Mouse (Mus musculus): ENCODE measurements around the gene Oaz2. TPM values are rescaled to one million over a fixed set of nuclear protein-coding genes. Genes with fewer than 3 reads are reported as not detected.

Oaz2 gene
- total and polyA plus RNA-seq, 3 experiments: 16.2 to 85.7 (median 39.3) TPM

GRCm38 (mm10) chr9:65629025-65629766 is 38.6 kb upstream of the Oaz2 start, which contains the start of gene Rbpms2:
Rbpms2 (plus strand) TSS chr9:65629648.
- Histone ChIP-seq H3K9me3 (replicated peaks) (peaks cover 7% of the 10 kb centered on the region), H3K27me3 (ENCODE audit: insufficient read depth, low read length) (peaks cover 69% of the 10 kb centered on the region), H3K36me3 (replicated peaks) (no peaks in the 10 kb centered on the region), H3K4me1 (ENCODE audit: insufficient read depth, low read depth, low read length) (peaks cover 20% of the 10 kb centered on the region), H3K4me3 (ENCODE audit: low read depth, low read length) (peak within 1 kb of the TSS; percentile 67; the same call in 1 of the 2 replicates)
- DNase-seq (ENCODE audit: low spot score) (no peak), ATAC-seq (ENCODE audit: extremely low read depth, insufficient number of reproducible peaks, low FRiP score, poor library complexity, severe bottlenecking) (no peak)
- no peak for TF ChIP-seq GATA2 (IDR thresholded peaks at IDR 0.05; ENCODE audit: borderline replicate concordance, low read depth, low read length)
- TF ChIP-seq POLR2AphosphoS5 (IDR thresholded peaks at IDR 0.05; ENCODE audit: insufficient replicate concordance, low read depth, low read length): no peak
- TF ChIP-seq GATA1 (IDR thresholded peaks at IDR 0.05; ENCODE audit: borderline replicate concordance, low read length): no peak
- TF ChIP-seq TAL1 (conservative IDR thresholded peaks at IDR 0.05; ENCODE audit: low read depth, low read length): no peak
- TF ChIP-seq CTCF (IDR thresholded peaks at IDR 0.05; ENCODE audit: low read depth, low read length): no peak

GRCm38 (mm10) chr9:65629767-65630630 is 37.8 kb upstream of the Oaz2 start:
- H3K4me1 ChIP-seq (ENCODE audit: insufficient read depth, low read depth, low read length): peaks cover 20% of the 10 kb centered on the region
- TF ChIP-seq GATA2 (IDR thresholded peaks at IDR 0.05; ENCODE audit: borderline replicate concordance, low read depth, low read length): no peak
- peak overlapping the region; percentile 67; the same call in 1 of the 2 replicates for H3K4me3 ChIP-seq (ENCODE audit: low read depth, low read length)
- ATAC-seq (ENCODE audit: extremely low read depth, insufficient number of reproducible peaks, low FRiP score, poor library complexity, severe bottlenecking) (no peak), DNase-seq (ENCODE audit: low spot score) (peak; percentile 27)
- H3K36me3 ChIP-seq (replicated peaks): no peaks in the 10 kb centered on the region
- H3K27me3 ChIP-seq (ENCODE audit: insufficient read depth, low read length): peaks cover 67% of the 10 kb centered on the region
- H3K9me3 ChIP-seq (replicated peaks): peaks cover 7% of the 10 kb centered on the region

- Histone ChIP-seq H3K4me3 (ENCODE audit: low read depth, low read length) (peak overlapping the region; percentile 67), H3K27me3 (ENCODE audit: insufficient read depth, low read length) (peaks cover 70% of the 10 kb centered on the region), H3K9me3 (replicated peaks) (peaks cover 7% of the 10 kb centered on the region), H3K36me3 (replicated peaks) (no peaks in the 10 kb centered on the region), H3K4me1 (ENCODE audit: insufficient read depth, low read depth, low read length) (peaks cover 20% of the 10 kb centered on the region)
- no peak for DNase-seq (ENCODE audit: low spot score)
- no peak for TF ChIP-seq GATA1 (IDR thresholded peaks at IDR 0.05; ENCODE audit: borderline replicate concordance, low read length)
- TF ChIP-seq TAL1 (conservative IDR thresholded peaks at IDR 0.05; ENCODE audit: low read depth, low read length): no peak
- TF ChIP-seq GATA2 (IDR thresholded peaks at IDR 0.05; ENCODE audit: borderline replicate concordance, low read depth, low read length): no peak
- no peak for TF ChIP-seq CTCF (IDR thresholded peaks at IDR 0.05; ENCODE audit: low read depth, low read length)
- no peak for TF ChIP-seq POLR2AphosphoS5 (IDR thresholded peaks at IDR 0.05; ENCODE audit: insufficient replicate concordance, low read depth, low read length)
- no peak for ATAC-seq (ENCODE audit: extremely low read depth, insufficient number of reproducible peaks, low FRiP score, poor library complexity, severe bottlenecking)
Measured at GRCm38 (mm10) chr9:65630631-65631353, 37.0 kb upstream of the Oaz2 start.

GRCm38 (mm10) chr9:65631354-65632021 is 36.3 kb upstream of the Oaz2 start:
- ATAC-seq (ENCODE audit: extremely low read depth, insufficient number of reproducible peaks, low FRiP score, poor library complexity, severe bottlenecking) (no peak), DNase-seq (ENCODE audit: low spot score) (no peak)
- Histone ChIP-seq H3K27me3 (ENCODE audit: insufficient read depth, low read length) (peaks cover 73% of the 10 kb centered on the region), H3K9me3 (replicated peaks) (peaks cover 7% of the 10 kb centered on the region), H3K4me3 (ENCODE audit: low read depth, low read length) (peak overlapping the region; percentile 67; the same call in 1 of the 2 replicates), H3K36me3 (replicated peaks) (no peaks in the 10 kb centered on the region), H3K4me1 (ENCODE audit: insufficient read depth, low read depth, low read length) (peaks cover 20% of the 10 kb centered on the region)
- no peak for TF ChIP-seq GATA1 (IDR thresholded peaks at IDR 0.05; ENCODE audit: borderline replicate concordance, low read length)
- no peak for TF ChIP-seq POLR2AphosphoS5 (IDR thresholded peaks at IDR 0.05; ENCODE audit: insufficient replicate concordance, low read depth, low read length)
- no peak for TF ChIP-seq CTCF (IDR thresholded peaks at IDR 0.05; ENCODE audit: low read depth, low read length)
- TF ChIP-seq GATA2 (IDR thresholded peaks at IDR 0.05; ENCODE audit: borderline replicate concordance, low read depth, low read length): no peak
- no peak for TF ChIP-seq TAL1 (conservative IDR thresholded peaks at IDR 0.05; ENCODE audit: low read depth, low read length)

GRCm38 (mm10) chr9:65635766-65636165 is 32.0 kb upstream of the Oaz2 start:
- no peak for TF ChIP-seq TAL1 (conservative IDR thresholded peaks at IDR 0.05; ENCODE audit: low read depth, low read length)
- DNase-seq (ENCODE audit: low spot score) (no peak), ATAC-seq (ENCODE audit: extremely low read depth, insufficient number of reproducible peaks, low FRiP score, poor library complexity, severe bottlenecking) (no peak)

More at GRCm38 (mm10) chr9:65635766-65636165, 32.0 kb upstream of the Oaz2 start:
- H3K4me1 ChIP-seq (ENCODE audit: insufficient read depth, low read depth, low read length): peaks cover 2% of the 10 kb centered on the region
- H3K36me3 ChIP-seq (replicated peaks): no peaks in the 10 kb centered on the region
- peaks cover 4% of the 10 kb centered on the region for H3K9me3 ChIP-seq (replicated peaks)
- peaks cover 69% of the 10 kb centered on the region for H3K27me3 ChIP-seq (ENCODE audit: insufficient read depth, low read length)
- no peak overlapping the region for H3K4me3 ChIP-seq (ENCODE audit: low read depth, low read length)

Data from G1E (cell line).